Mouse (Mus musculus) stomach, embryonic 16.5 days (tissue): ENCODE measurements around the gene Creb3l2. TPM values are rescaled to one million over a fixed set of nuclear protein-coding genes. Genes with fewer than 3 reads are reported as not detected.

ENCODE experiments used
- ATAC-seq: fragments of 200-750 bp; cut with Nextera tagmentation; 2 replicates; pipeline ENCODE4 v1.8.0; 2017; ENCODE audit warnings: moderate number of reproducible peaks, moderate TSS enrichment; ENCODE audit not compliant: insufficient read depth, low FRiP score
- H3K27ac ChIP-seq: fragments of 300-500 bp; sonication (generic); 2 replicates; pipeline ENCODE4 v1.5.1; 2014; ENCODE audit warnings: low read length
- H3K27me3 ChIP-seq: fragments of 300-500 bp; sonication (generic); 2 replicates; pipeline ENCODE4 v1.6.1; 2014; ENCODE audit warnings: low read length, control low read depth, mixed read lengths; ENCODE audit not compliant: control insufficient read depth, insufficient read depth
- H3K36me3 ChIP-seq: fragments of 300-500 bp; sonication (generic); 2 replicates; pipeline ENCODE4 v1.6.1; 2014; ENCODE audit warnings: low read length; ENCODE audit not compliant: control insufficient read depth, insufficient read depth
- H3K4me1 ChIP-seq: fragments of 300-500 bp; sonication (generic); 2 replicates; pipeline ENCODE4 v1.6.1; 2014; ENCODE audit warnings: low read length, control low read depth, mixed read lengths; ENCODE audit not compliant: control insufficient read depth, insufficient read depth
- H3K4me2 ChIP-seq: fragments of 300-500 bp; sonication (generic); 2 replicates; pipeline ENCODE4 v1.6.1; 2014; ENCODE audit warnings: low read depth, low read length, mixed read lengths
- H3K4me3 ChIP-seq: fragments of 300-500 bp; sonication (generic); replicated peaks from 2 replicates; pipeline ENCODE4 v1.5.1; 2014; ENCODE audit warnings: mild to moderate bottlenecking, low read length
- H3K9ac ChIP-seq: fragments of 300-500 bp; sonication (generic); 2 replicates; pipeline ENCODE4 v1.6.1; 2014; ENCODE audit warnings: low read length
- H3K9me3 ChIP-seq: fragments of 300-500 bp; sonication (generic); replicated peaks from 2 replicates; pipeline ENCODE4 v1.6.1; 2016; ENCODE audit warnings: low read length, control low read depth; ENCODE audit not compliant: control insufficient read depth
- WGBS: fragments of 180-500 bp; shearing (Covaris S2); extraction: QIAGEN DNeasy Blood & Tissue Kit; methylation state at CpG from one replicate; pipeline ENCODE4 v1.1.7; 2014; 5-methylcytosine and 5-hydroxymethylcytosine counted together
- polyA plus RNA-seq: library from polyadenylated mRNA; unstranded; fragments of >200 nt; fragmentation: Nextera tagmentation; extraction: Ambion mirVana; gene quantifications from 2 replicates; pipeline ENCODE4 v1.2.1, GENCODE M21; 2015

Gene Creb3l2
- polyA plus RNA-seq, 1 experiment from 2014 or later, result 20.3 TPM

DNA sequence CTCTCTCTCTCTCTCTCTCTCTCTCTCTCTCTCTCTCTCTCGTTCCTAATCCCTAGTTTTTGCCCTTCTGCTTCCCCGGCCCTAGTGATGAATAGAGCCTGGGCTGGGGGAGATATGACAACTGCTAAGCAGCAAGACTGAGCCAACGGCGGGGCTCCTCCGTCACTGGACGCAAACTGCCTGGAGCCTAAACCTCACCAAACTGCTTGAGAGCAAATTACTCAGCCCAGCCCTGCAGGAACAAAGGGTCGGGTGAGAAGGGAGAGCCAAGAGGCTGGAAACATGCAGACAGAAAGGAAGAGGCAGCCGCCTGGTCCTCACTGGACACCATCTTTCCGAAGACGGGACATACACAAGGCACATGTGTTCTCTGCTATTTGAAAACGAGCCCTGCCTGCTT is 76.8 kb downstream of the Creb3l2 start:
- Histone ChIP-seq H3K4me1 (peaks cover 9% of the 10 kb centered on the region; the same call in 1 of the 2 replicates), H3K36me3 (peaks cover 11% of the 10 kb centered on the region), H3K27me3 (no peaks in the 10 kb centered on the region), H3K9ac (no peak overlapping the region), H3K27ac (peak overlapping the region; percentile 2; the same call in 1 of the 2 replicates), H3K4me2 (no peak overlapping the region), H3K4me3 (no peak overlapping the region), H3K9me3 (no peaks in the 10 kb centered on the region)
- WGBS, result 54% methylated on average over 11 of the region's 11 CpGs
- ATAC-seq, result 0 out of 2 replicates have a peak, but pooled peaks have one; percentile 13

DNA sequence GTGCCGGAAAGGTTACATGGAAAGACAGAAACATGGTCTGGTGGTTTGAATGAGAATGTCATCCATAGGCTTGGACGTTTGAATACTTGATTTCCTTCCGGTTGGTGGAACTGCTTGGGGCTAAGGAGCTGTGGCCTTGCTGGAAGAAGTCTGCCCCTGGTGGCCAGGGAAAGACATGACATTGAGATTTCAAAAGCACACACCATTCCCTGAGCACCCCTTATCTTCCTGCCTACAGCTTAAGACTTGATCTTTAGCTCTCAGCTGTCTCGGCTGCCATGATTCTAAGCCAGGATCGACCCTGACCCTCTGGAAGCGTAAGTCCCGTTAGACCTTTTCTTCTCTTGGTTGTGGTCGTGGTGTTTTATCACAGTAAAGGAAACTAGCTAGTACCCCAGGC is 77.6 kb downstream of the Creb3l2 start:
- H3K27ac ChIP-seq, result no peak overlapping the region
- no peaks in the 10 kb centered on the region for H3K27me3 ChIP-seq
- 97% methylated on average over 8 of the region's 8 CpGs for WGBS
- H3K4me3 ChIP-seq, result no peak overlapping the region
- peaks cover 9% of the 10 kb centered on the region; the same call in 1 of the 2 replicates for H3K4me1 ChIP-seq
- no peak overlapping the region for H3K9ac ChIP-seq
- H3K4me2 ChIP-seq, result no peak overlapping the region
- H3K36me3 ChIP-seq, result peaks cover 11% of the 10 kb centered on the region
- ATAC-seq, result no peak
- H3K9me3 ChIP-seq, result no peaks in the 10 kb centered on the region

DNA sequence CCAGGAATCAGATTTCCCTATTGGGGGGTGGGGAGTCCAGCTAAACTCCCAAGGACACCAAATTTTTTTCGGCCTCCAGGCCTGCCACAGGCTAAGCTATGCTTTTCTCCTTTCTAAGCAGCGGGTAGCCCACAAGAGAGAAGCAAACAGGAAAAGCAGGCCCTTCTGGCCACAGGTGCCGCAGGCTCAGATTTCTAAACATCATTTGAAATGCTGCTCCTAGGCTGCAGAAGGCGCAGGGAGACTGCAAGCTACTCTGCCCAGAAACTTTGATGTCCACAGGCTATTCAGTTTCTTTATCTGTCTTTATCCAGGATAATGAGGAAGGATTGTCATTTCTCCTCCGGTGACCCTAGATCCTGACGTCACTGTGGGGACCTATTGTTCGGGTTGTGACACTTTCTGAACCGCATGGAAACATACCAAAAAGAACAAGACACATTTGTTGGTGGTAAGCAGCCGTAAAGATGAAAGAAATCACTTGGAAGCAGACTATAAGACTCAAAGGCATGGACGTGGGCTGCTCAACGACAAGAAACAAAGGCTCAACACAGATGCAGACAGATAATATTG is 81.0 kb downstream of the Creb3l2 start:
- 41% methylated on average over 11 of the region's 11 CpGs for whole genome bisulfite sequencing
- no peak for ATAC-seq
- Histone ChIP-seq H3K27ac (no peak overlapping the region), H3K9me3 (no peaks in the 10 kb centered on the region), H3K27me3 (no peaks in the 10 kb centered on the region), H3K4me2 (no peak overlapping the region), H3K9ac (no peak overlapping the region), H3K36me3 (peaks cover 17% of the 10 kb centered on the region), H3K4me3 (no peak overlapping the region), H3K4me1 (0 out of 2 replicates have a peak, but pooled peaks cover 4% of the 10 kb centered on the region)

DNA sequence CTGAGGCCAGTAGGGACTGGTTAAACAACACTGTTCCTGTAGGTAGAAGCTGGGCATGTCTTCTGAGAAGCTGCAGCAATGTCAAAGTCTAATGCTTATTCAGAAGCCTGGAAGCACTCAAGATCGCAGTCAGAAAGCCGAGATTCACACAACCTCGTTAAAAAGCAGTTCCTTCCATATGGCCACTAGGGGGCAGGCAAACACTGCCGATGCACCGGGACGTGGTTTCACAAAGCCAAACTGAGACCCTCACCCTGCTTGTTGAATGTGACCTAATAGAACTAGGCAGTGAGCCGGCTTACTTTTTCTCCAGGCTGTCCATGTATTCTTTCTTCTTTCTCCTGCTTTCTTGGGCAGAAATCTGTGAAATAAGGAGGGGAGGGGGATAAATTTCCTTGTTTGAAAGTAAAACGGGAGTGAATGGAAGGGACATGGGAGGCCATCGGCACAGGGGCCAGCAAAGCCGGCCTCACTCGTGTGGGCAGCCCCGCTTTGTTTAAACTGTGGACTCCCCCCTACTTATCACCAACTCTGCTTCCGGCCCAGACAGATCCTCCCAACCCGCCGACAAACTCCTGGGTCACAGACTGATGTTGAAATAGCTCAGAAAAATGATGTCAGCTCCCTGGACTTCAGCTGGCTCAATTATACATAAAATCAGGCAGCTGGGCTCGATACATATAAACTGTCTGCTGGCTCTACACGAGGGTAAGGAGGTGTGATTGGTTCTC is 87.3 kb downstream of the Creb3l2 start:
- H3K9ac ChIP-seq, result 0 out of 2 replicates have a peak overlapping the region, but pooled peaks have one; percentile 16
- no peaks in the 10 kb centered on the region for H3K27me3 ChIP-seq
- WGBS, result 7% methylated on average over 17 of the region's 17 CpGs
- H3K4me2 ChIP-seq, result peak overlapping the region; percentile 40; the same call in 1 of the 2 replicates
- H3K9me3 ChIP-seq, result no peaks in the 10 kb centered on the region
- peaks cover 13% of the 10 kb centered on the region for H3K36me3 ChIP-seq
- peak; percentile 77 for ATAC-seq
- peaks cover 11% of the 10 kb centered on the region; the same call in 1 of the 2 replicates for H3K4me1 ChIP-seq
- H3K4me3 ChIP-seq, result no peak overlapping the region
- H3K27ac ChIP-seq, result peak overlapping the region; percentile 78

DNA sequence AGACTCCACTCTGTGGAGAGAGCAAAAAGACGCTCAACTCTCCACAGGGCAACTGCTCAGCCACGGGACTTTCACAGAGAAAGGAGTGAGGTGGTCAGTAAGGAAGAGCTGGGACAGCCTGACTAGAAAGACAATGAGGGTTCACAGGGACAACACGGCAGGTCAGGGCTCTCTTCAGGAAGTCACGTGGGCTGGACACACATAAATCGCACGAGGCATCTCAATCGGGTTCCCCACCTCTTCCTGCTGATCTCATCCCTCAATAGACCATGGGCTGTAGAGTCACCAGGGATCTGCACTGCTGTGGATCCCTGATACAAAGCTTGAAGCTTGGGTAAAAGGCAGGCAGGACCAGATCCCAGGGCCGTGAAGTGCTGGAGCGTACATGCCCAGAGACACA is 88.3 kb downstream of the Creb3l2 start:
- H3K9me3 ChIP-seq, result no peaks in the 10 kb centered on the region
- peaks cover 11% of the 10 kb centered on the region; the same call in 1 of the 2 replicates for H3K4me1 ChIP-seq
- no peaks in the 10 kb centered on the region for H3K27me3 ChIP-seq
- H3K9ac ChIP-seq, result no peak overlapping the region
- peaks cover 13% of the 10 kb centered on the region for H3K36me3 ChIP-seq
- no peak overlapping the region for H3K4me3 ChIP-seq
- H3K27ac ChIP-seq, result no peak overlapping the region
- 83% methylated on average over 9 of the region's 9 CpGs for WGBS
- no peak for ATAC-seq
- H3K4me2 ChIP-seq, result no peak overlapping the region

DNA sequence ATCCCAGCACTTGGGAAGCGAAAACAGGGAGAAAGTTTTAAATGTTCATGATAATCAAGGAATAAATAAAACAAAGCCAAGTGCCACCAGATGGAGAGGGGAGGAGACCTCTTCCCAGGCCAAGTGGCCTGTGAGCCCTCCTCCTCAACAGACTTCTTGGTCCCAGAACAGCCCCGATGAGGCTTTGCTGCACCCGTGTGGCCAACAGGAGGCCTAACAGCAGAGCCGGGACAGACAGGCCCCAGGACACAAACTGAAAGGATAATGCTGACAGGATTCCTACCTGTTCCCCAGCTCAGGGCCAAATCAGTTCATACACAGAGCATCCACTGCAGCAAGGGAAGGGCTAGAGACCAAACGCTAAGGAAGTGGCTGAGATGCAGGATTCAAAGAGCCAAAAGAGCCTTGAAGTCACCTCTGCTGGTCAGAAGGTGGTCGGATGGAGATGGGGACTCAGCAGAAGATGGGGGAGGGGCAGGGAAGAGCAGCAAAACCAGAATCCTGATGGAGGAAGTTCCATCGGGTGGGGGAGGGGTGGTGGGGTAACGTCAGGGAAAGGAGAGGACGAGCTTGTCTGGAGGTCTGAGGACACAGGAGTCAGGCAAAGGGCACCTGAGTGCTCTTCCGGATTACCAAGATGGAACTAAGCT is 90.1 kb downstream of the Creb3l2 start:
- H3K4me3 ChIP-seq, result no peak overlapping the region
- peak overlapping the region; percentile 35; the same call in 1 of the 2 replicates for H3K9ac ChIP-seq
- H3K27me3 ChIP-seq, result no peaks in the 10 kb centered on the region
- no peak overlapping the region for H3K27ac ChIP-seq
- no peak overlapping the region for H3K4me2 ChIP-seq
- H3K9me3 ChIP-seq, result no peaks in the 10 kb centered on the region
- H3K36me3 ChIP-seq, result peaks cover 13% of the 10 kb centered on the region; the same call in 1 of the 2 replicates
- peaks cover 11% of the 10 kb centered on the region; the same call in 1 of the 2 replicates for H3K4me1 ChIP-seq
- ATAC-seq, result no peak; the same call in 1 of the 2 replicates
- 31% methylated on average over 10 of the region's 10 CpGs for WGBS

DNA sequence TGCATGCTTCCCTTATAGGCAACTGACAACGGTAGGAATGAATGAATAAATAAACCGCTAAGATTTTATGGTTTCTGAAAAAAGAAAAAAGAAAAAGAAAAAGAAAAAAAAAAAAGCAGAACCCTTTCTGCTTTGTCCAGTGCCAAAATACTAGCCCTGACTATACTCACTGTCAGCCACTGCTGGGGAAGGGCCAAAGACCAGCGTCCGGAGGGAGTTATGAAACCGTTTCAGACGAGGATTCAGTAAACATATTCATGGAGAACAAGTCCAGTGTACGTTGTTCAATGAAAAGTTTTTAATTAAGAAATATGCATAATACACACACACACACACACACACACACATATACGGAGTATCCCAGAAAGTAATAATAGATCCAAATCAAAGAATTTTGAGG is 91.6 kb downstream of the Creb3l2 start:
- 69% methylated on average over 8 of the region's 8 CpGs for WGBS
- no peak for ATAC-seq

DNA sequence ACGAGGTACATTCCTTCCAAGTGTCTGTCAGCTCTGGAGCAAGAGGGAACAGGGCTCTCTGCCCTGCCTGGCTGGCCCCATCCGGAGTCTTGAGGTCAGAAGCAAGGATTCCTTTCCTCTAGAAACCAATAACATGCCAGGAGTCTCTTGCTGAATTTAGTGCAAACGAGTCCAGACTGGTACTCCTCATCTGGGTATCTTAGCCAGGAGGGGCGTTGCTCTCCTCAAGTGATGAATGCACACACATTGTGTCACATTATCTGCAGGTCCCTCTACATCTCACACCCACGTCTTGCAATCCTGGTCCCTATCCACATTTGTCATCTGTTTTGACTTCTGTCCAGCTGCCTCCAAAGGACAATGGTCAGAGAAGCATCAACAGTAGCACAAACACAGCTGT is 94.3 kb downstream of the Creb3l2 start:
- Histone ChIP-seq H3K36me3 (peaks cover 9% of the 10 kb centered on the region; the same call in 1 of the 2 replicates), H3K27ac (no peak overlapping the region), H3K4me1 (0 out of 2 replicates have a peak, but pooled peaks cover 5% of the 10 kb centered on the region), H3K9me3 (no peaks in the 10 kb centered on the region), H3K4me2 (no peak overlapping the region), H3K4me3 (no peak overlapping the region), H3K27me3 (no peaks in the 10 kb centered on the region), H3K9ac (no peak overlapping the region)
- 79% methylated on average over 5 of the region's 5 CpGs for WGBS
- ATAC-seq, result no peak

More for the DNA sequence above, 91.6 kb downstream of the Creb3l2 start:
- Histone ChIP-seq H3K36me3 (peaks cover 12% of the 10 kb centered on the region; the same call in 1 of the 2 replicates), H3K9ac (no peak overlapping the region), H3K4me3 (no peak overlapping the region), H3K27ac (no peak overlapping the region), H3K27me3 (no peaks in the 10 kb centered on the region), H3K4me1 (peaks cover 11% of the 10 kb centered on the region; the same call in 1 of the 2 replicates), H3K4me2 (no peak overlapping the region), H3K9me3 (no peaks in the 10 kb centered on the region)

DNA sequence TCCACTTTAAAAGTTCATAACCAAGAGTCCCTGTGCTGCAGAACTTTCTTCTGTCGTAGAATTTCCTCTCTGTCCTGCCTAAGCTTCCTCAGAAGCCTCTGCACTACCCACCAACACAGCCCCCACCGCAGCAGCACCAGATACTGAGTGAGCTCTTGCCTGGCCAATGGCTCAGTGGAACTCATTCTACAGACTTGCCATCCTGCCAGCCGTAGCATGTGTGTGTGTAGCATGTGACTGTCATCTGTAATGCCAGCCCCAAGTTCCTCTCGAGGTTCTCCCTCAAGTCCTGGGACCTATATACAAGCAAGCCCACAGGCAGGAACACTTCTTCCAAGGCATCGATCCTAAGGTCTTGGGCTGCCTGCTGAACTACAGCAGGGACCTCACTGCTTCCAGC is 103.9 kb downstream of the Creb3l2 start:
- H3K27ac ChIP-seq, result no peak overlapping the region
- H3K9me3 ChIP-seq, result no peaks in the 10 kb centered on the region
- 88% methylated on average over 5 of the region's 5 CpGs for WGBS
- H3K9ac ChIP-seq, result no peak overlapping the region
- no peaks in the 10 kb centered on the region for H3K27me3 ChIP-seq
- 0 out of 2 replicates have a peak, but pooled peaks cover 3% of the 10 kb centered on the region for H3K4me1 ChIP-seq
- no peak overlapping the region for H3K4me3 ChIP-seq
- no peak for ATAC-seq
- H3K36me3 ChIP-seq, result no peaks in the 10 kb centered on the region
- no peak overlapping the region for H3K4me2 ChIP-seq
